Mouse (Mus musculus): Measurements from ENCODE around the gene Hist1h1t.

The Hist1h1t gene

GRCm38 (mm10) chr13:23737091-23737490 lies 41.5 kb downstream of the Hist1h1t start:
- DNase-seq (ENCODE audit: low spot score): no peak

GRCm38 (mm10) chr13:23738041-23738440 lies 42.4 kb downstream of the Hist1h1t start:
- no peak for DNase-seq (ENCODE audit: low spot score)

DNA sequence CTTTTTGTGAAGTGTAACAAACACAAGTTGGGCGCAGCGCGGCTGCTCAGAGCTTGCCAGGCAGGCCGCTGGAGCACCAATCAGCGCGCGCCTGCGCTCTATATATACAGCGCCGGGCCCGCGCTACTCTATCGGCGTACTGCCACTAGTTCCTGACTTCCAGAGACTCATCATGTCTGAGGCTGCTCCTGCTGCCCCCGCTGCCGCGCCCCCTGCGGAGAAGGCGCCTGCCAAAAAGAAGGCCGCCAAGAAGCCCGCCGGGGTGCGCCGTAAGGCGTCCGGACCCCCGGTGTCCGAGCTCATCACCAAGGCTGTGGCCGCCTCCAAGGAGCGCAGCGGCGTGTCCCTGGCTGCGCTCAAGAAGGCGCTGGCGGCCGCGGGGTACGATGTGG lies 43.1 kb downstream of the Hist1h1t start, which contains the start of gene Hist1h1c:
Gene Hist1h1c, plus strand, starts transcription at position 132 of the 392 bp plus-strand sequence.
- peak; percentile 92 for DNase-seq (ENCODE audit: low spot score)

DNA sequence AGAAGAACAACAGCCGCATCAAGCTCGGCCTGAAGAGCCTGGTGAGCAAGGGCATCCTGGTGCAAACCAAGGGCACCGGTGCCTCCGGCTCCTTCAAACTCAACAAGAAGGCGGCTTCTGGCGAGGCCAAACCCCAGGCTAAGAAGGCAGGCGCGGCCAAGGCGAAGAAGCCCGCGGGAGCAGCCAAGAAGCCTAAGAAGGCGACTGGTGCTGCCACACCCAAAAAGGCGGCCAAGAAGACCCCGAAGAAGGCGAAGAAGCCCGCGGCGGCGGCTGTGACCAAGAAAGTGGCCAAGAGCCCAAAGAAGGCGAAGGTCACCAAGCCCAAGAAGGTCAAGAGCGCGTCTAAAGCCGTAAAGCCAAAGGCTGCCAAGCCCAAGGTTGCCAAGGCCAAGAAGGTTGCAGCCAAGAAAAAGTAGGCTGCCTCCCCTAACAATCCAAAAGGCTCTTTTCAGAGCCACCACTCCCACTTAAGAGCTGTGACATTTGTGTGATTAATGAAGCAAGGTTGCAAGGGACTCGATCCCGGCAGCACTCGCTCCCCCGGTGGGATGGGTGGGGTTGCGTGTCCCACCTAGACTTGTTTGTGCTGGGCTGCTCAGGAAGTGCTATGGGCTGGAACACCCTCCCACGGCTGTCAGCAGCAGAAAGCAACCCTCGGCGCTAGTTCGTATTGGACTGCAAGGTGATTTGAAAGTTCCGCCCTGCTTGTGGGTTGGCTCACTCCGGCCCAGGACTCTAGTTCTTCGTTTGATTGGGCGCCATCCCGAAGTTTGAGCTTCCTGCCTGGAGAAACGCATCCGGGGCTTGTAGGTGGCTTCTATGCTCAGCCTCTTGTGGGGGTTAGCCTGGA lies 43.7 kb downstream of the Hist1h1t start:
- peak; percentile 94 for DNase-seq (ENCODE audit: low spot score)

DNA sequence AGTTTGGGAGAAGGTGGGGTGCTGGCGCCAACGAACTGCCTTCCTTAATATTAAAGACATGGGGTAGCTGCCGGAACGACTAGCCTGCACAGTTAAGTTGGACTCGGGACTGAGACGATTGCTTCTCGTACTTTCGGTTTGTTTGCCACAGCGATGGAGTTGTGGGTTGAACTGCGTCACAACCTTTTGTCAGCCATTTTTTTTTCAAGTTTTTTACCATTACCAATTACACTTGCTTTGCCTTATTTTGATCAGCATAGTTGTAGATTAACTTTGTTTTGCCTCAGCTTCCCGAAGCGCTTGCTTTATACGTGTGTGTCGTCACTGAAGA lies 44.3 kb downstream of the Hist1h1t start:
- no peak for DNase-seq (ENCODE audit: low spot score)

GRCm38 (mm10) chr13:23740256-23740840 lies 44.7 kb downstream of the Hist1h1t start:
- no peak for DNase-seq (ENCODE audit: low spot score)

DNA sequence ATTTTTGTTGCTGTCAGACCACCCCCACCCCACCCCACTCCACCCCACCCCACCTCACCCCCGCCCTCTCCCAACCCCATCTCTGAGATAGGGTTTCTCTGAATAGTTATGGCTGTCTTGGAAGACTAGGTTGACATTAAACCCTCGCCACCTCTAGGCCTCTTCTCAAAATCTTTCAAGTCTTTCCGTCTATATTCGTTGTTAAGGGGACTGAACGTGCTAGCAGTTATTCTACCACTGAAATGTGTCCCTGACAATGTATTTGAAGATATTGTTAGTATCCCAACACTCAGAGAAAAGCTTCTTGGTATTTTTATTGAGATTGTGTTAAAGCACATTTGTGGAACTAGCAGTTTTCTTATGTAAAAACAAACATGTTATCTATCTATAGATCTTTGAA lies 45.3 kb downstream of the Hist1h1t start:
- DNase-seq (ENCODE audit: low spot score): no peak

DNA sequence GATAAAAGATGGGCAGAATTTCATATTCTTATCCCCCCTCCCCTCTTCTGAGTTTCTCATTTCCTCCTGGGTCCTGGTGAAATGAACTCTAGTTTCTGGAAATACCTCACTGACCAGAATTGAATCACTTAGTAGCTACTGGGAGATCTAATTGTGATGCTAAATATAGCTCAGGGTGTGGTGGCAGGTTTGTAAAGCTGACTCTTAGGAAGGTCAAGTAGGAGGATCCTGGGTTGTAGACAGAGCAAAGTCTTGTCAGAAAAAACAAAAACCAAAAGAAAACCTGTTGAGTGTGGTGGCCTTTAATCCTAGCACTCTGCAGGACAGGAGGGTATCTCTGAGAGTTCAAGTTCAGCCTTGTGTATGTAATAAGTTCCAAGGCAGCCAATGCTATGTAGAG lies 46.4 kb downstream of the Hist1h1t start:
- no peak for DNase-seq (ENCODE audit: low spot score)

DNA sequence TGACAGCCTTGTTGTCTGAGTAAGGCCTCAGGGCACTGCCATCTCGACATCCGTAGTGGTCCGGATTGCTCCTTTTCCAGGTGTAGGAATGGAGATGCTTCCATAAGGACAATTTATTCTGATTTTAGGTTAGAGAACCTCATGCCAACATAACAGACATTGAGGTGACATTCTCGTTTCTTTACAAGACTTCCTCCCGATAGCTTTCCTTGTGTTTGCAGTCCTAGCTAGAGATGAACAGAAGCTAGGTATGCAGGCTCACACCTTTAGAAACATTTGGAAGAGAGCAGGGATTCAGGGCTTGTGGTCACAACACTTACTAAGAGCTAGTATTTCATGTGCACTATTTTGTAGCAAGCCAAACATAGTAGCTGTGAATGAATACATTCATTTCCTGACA lies 47.6 kb downstream of the Hist1h1t start:
- no peak for DNase-seq (ENCODE audit: low spot score)

GRCm38 (mm10) chr13:23743963-23744362 lies 48.3 kb downstream of the Hist1h1t start:
- DNase-seq (ENCODE audit: low spot score): no peak

- no peak for DNase-seq (ENCODE audit: low spot score)
These were observed 49.1 kb downstream of the Hist1h1t start for GRCm38 (mm10) chr13:23744421-23745380.

DNA sequence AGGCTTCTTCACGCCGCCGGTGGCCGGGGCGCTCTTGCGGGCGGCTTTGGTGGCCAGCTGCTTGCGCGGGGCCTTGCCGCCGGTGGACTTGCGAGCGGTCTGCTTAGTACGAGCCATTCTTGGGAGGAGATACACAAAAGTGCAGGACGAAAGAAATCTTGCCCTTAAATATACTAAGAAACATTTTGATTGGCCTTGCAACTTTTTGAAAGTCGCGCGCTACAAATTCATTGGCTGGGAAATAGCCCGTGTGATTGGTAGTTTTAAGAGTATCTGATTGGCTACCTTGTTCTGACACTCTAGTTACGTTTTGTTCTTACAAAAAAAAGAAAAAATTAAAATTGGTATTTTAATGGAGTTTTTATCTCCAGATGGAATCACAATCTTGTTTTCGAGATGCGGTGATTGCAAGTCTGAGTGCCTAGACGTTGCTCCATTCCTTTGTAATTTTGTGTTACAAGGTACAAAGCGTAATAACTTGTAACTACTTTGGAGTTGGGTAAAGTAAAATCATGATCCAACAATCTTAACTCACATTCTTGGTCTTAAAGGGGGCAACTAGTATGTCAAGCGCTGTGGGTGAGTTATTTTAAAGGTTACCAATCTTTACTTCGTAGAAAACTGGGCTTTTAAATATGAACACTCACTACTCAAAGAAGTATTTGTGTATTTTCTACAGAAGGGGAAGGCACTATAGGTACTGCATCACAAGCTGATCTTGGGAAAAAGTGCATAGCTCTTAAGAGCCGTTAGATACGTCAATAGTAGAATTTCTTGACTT lies 50.0 kb downstream of the Hist1h1t start, which contains the start of gene Hist1h3c:
Gene Hist1h3c, minus strand, starts transcription at position 222 of the 781 bp plus-strand sequence.
- DNase-seq (ENCODE audit: low spot score): peak; percentile 85

All from urinary bladder, postnatal 14 days (tissue).